Mouse (Mus musculus) kidney, postnatal 0 days (tissue): ENCODE results near the gene Nt5c3b. TPM values are rescaled to one million over a fixed set of nuclear protein-coding genes. Genes with fewer than 3 reads are reported as not detected.

Experiments used
- ATAC-seq: fragments of 200-750 bp; cut with Nextera tagmentation; replicated peaks from 2 replicates; pipeline ENCODE4 v1.8.0; 2017; ENCODE audit warnings: low read depth, moderate number of reproducible peaks, moderate TSS enrichment, moderate library complexity; ENCODE audit not compliant: low FRiP score
- DNase-seq: peaks from one replicate; pipeline ENCODE4 v3.0.0-alpha.2; 2016; ENCODE audit warnings: low spot score
- H3K27ac ChIP-seq: fragments of 300-500 bp; sonication (generic); 2 replicates; pipeline ENCODE4 v1.5.1; 2014; ENCODE audit warnings: mild to moderate bottlenecking
- H3K27me3 ChIP-seq: fragments of 300-500 bp; sonication (generic); 2 replicates; pipeline ENCODE4 v1.6.1; 2014; ENCODE audit warnings: low read length, mixed read lengths; ENCODE audit not compliant: insufficient read depth
- H3K36me3 ChIP-seq: fragments of 300-500 bp; sonication (generic); 2 replicates; pipeline ENCODE4 v1.6.1; 2014; ENCODE audit warnings: low read length, mixed read lengths; ENCODE audit not compliant: insufficient read depth
- H3K4me1 ChIP-seq: fragments of 300-500 bp; sonication (generic); replicated peaks from 2 replicates; pipeline ENCODE4 v1.6.1; 2014; ENCODE audit warnings: antibody characterized with exemption, low read length, mixed read lengths; ENCODE audit not compliant: insufficient read depth
- H3K4me2 ChIP-seq: fragments of 300-500 bp; sonication (generic); 2 replicates; pipeline ENCODE4 v1.6.1; 2014; ENCODE audit warnings: mild to moderate bottlenecking, low read length, moderate library complexity, mixed read lengths
- H3K4me3 ChIP-seq: fragments of 300-500 bp; sonication (generic); replicated peaks from 2 replicates; pipeline ENCODE4 v1.5.1; 2014; ENCODE audit warnings: low read depth, low read length
- H3K9ac ChIP-seq: fragments of 300-500 bp; sonication (generic); 2 replicates; pipeline ENCODE4 v1.6.1; 2014; ENCODE audit warnings: low read depth, low read length
- H3K9me3 ChIP-seq: fragments of 300-500 bp; sonication (generic); replicated peaks from 2 replicates; pipeline ENCODE4 v1.6.1; 2016; ENCODE audit warnings: low read length, inconsistent platforms, mixed read lengths
- CTCF ChIP-seq: IDR thresholded peaks from 2 replicates; pipeline ENCODE4 v1.5.1; 2016; ENCODE audit warnings: antibody characterized with exemption, low read depth, mild to moderate bottlenecking, moderate library complexity
- WGBS: fragments of 180-500 bp; shearing (Covaris S2); extraction: QIAGEN DNeasy Blood & Tissue Kit; methylation state at CpG from one replicate; pipeline ENCODE4 v1.1.7; 2014; 5-methylcytosine and 5-hydroxymethylcytosine counted together
- polyA plus RNA-seq: library from polyadenylated mRNA; unstranded; fragments of >200 nt; fragmentation: Nextera tagmentation; extraction: Ambion mirVana; gene quantifications from 2 replicates; pipeline ENCODE4 v1.2.1, GENCODE M21; 2015

Nt5c3b gene
- polyA plus RNA-seq, 1 experiment from 2014 or later: 98.6 TPM

GRCm38 (mm10) chr11:100388588-100388987 lies 53.0 kb downstream of the Nt5c3b start:
- peaks cover 59% of the 10 kb centered on the region for H3K4me1 ChIP-seq
- peaks cover 19% of the 10 kb centered on the region for H3K36me3 ChIP-seq
- peak overlapping the region; percentile 32; the same call in 1 of the 2 replicates for H3K4me2 ChIP-seq
- H3K4me3 ChIP-seq: no peak overlapping the region
- no peaks in the 10 kb centered on the region for H3K27me3 ChIP-seq
- no peak overlapping the region for H3K9ac ChIP-seq
- WGBS: 58% methylated on average over 6 of the region's 6 CpGs
- H3K9me3 ChIP-seq: no peaks in the 10 kb centered on the region
- peak overlapping the region; percentile 84 for H3K27ac ChIP-seq
- DNase-seq (no peak), ATAC-seq (no peak)
- TF ChIP-seq CTCF: no peak

- Histone ChIP-seq H3K27me3 (no peaks in the 10 kb centered on the region), H3K36me3 (peaks cover 26% of the 10 kb centered on the region), H3K4me3 (no peak overlapping the region), H3K27ac (peak overlapping the region; percentile 84), H3K4me1 (peaks cover 51% of the 10 kb centered on the region), H3K4me2 (peak overlapping the region; percentile 32), H3K9ac (0 out of 2 replicates have a peak overlapping the region, but pooled peaks have one; percentile 23), H3K9me3 (no peaks in the 10 kb centered on the region)
- 30% methylated on average over 14 of the region's 14 CpGs for WGBS
- ATAC-seq (no peak), DNase-seq (peak; percentile 70)
- TF ChIP-seq CTCF: no peak
Measured at GRCm38 (mm10) chr11:100387589-100388375, 53.8 kb downstream of the Nt5c3b start.

GRCm38 (mm10) chr11:100387111-100387510 lies 54.5 kb downstream of the Nt5c3b start:
- WGBS: 89% methylated on average over 6 of the region's 6 CpGs
- ATAC-seq (no peak), DNase-seq (no peak)
- no peaks in the 10 kb centered on the region for H3K9me3 ChIP-seq
- no peak for TF ChIP-seq CTCF
- peaks cover 46% of the 10 kb centered on the region for H3K4me1 ChIP-seq
- H3K4me2 ChIP-seq: no peak overlapping the region
- peaks cover 30% of the 10 kb centered on the region for H3K36me3 ChIP-seq
- H3K4me3 ChIP-seq: no peak overlapping the region
- H3K27me3 ChIP-seq: no peaks in the 10 kb centered on the region
- 0 out of 2 replicates have a peak overlapping the region, but pooled peaks have one; percentile 23 for H3K9ac ChIP-seq
- peak overlapping the region; percentile 84 for H3K27ac ChIP-seq

GRCm38 (mm10) chr11:100386586-100386985 lies 55.0 kb downstream of the Nt5c3b start:
- H3K9ac ChIP-seq: no peak overlapping the region
- no peaks in the 10 kb centered on the region for H3K27me3 ChIP-seq
- peak overlapping the region; percentile 84 for H3K27ac ChIP-seq
- no peak for TF ChIP-seq CTCF
- 40% methylated on average over 5 of the region's 5 CpGs for WGBS
- H3K4me1 ChIP-seq: peaks cover 42% of the 10 kb centered on the region
- ATAC-seq (peak; percentile 75), DNase-seq (no peak)
- H3K4me3 ChIP-seq: no peak overlapping the region
- H3K36me3 ChIP-seq: peaks cover 35% of the 10 kb centered on the region
- no peaks in the 10 kb centered on the region for H3K9me3 ChIP-seq
- H3K4me2 ChIP-seq: no peak overlapping the region

- Histone ChIP-seq H3K4me2 (no peak overlapping the region), H3K27me3 (no peaks in the 10 kb centered on the region), H3K4me1 (peaks cover 36% of the 10 kb centered on the region), H3K27ac (no peak overlapping the region), H3K36me3 (peaks cover 38% of the 10 kb centered on the region), H3K4me3 (no peak overlapping the region), H3K9me3 (no peaks in the 10 kb centered on the region), H3K9ac (no peak overlapping the region)
- TF ChIP-seq CTCF: no peak
- no peak for DNase-seq
- 89% methylated on average over 3 of the region's 3 CpGs for WGBS
- no peak for ATAC-seq
Measured at GRCm38 (mm10) chr11:100385016-100385415, 56.6 kb downstream of the Nt5c3b start.

- Histone ChIP-seq H3K27me3 (no peaks in the 10 kb centered on the region), H3K9ac (no peak overlapping the region), H3K36me3 (peaks cover 56% of the 10 kb centered on the region), H3K4me3 (no peak overlapping the region), H3K4me2 (no peak overlapping the region), H3K4me1 (peaks cover 14% of the 10 kb centered on the region), H3K27ac (no peak overlapping the region), H3K9me3 (no peaks in the 10 kb centered on the region)
- ATAC-seq (no peak), DNase-seq (no peak)
- TF ChIP-seq CTCF: no peak
- 80% methylated on average over 6 of the region's 6 CpGs for WGBS
Measured at GRCm38 (mm10) chr11:100382682-100383081, 58.9 kb downstream of the Nt5c3b start.
